Mouse (Mus musculus): Measurements from ENCODE around the gene Zbed3. TPM values are rescaled to one million over a fixed set of nuclear protein-coding genes. Genes with fewer than 3 reads are reported as not detected.
"Not testable (repeated sequence)": the region's sequence is repeated elsewhere in the genome, so short reads cannot be mapped to it uniquely, and the experiment has no call there.

Zbed3 gene
- polyA plus RNA-seq, 1 experiment from 2014 or later: 13.2 TPM

DNA sequence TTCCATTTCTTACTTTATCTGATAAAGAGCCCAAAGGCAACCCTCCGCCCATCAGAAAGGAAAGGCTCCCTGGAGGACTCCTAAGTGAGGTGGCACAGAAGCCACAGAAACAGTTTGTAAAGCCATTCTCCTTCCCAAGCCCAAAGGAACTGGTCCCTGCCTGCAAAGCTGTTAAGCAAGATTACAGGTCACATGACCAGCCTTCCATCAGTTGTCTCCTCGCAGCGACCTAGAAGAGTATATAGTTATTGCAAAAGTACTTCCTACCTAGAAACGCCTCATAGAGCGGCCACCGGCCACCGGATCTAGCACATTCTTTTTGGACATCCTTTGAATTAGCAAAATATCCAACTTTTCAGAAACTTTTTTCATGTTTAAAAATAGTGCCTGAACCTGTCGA is 20.1 kb downstream of the Zbed3 start:
- H3K36me3 ChIP-seq: peaks cover 10% of the 10 kb centered on the region
- no peaks in the 10 kb centered on the region for H3K9me3 ChIP-seq (replicated peaks)
- H3K27ac ChIP-seq: no peak overlapping the region
- H3K27me3 ChIP-seq (replicated peaks): no peaks in the 10 kb centered on the region
- H3K4me3 ChIP-seq: no peak overlapping the region
- H3K4me1 ChIP-seq: peaks cover 6% of the 10 kb centered on the region
- H3K4me2 ChIP-seq: no peak overlapping the region
- ATAC-seq: no peak
- no peak overlapping the region for H3K9ac ChIP-seq
- 56% methylated on average over 8 of the region's 8 CpGs for WGBS (ENCODE audit: insufficient replicate concordance)

DNA sequence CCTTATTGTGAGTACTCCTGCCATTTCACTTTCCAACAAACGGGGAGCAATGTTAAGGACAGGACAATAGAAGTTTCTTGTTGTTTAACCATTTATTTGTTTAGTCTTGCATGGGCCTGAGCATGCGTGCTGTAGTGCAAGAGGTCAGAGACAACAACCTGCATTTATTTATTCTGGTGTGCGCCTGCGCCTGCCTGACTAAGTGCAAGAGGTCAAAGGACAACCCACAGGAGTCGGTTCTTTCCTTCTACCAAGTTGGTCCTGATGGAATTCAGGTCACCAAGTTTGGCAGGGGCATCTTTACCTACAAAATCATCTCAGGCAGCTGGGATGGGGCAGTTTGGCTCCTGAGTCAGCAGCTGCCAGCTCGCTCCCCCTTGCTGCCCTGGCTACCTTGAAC is 22.5 kb downstream of the Zbed3 start:
- Histone ChIP-seq H3K9ac (no peak overlapping the region), H3K27me3 (replicated peaks) (no peaks in the 10 kb centered on the region), H3K4me3 (no peak overlapping the region), H3K27ac (no peak overlapping the region), H3K36me3 (peaks cover 17% of the 10 kb centered on the region), H3K9me3 (replicated peaks) (no peaks in the 10 kb centered on the region), H3K4me1 (peaks cover 6% of the 10 kb centered on the region), H3K4me2 (no peak overlapping the region)
- no peak for ATAC-seq
- 71% methylated on average over 6 of the region's 6 CpGs for WGBS (ENCODE audit: insufficient replicate concordance)

DNA sequence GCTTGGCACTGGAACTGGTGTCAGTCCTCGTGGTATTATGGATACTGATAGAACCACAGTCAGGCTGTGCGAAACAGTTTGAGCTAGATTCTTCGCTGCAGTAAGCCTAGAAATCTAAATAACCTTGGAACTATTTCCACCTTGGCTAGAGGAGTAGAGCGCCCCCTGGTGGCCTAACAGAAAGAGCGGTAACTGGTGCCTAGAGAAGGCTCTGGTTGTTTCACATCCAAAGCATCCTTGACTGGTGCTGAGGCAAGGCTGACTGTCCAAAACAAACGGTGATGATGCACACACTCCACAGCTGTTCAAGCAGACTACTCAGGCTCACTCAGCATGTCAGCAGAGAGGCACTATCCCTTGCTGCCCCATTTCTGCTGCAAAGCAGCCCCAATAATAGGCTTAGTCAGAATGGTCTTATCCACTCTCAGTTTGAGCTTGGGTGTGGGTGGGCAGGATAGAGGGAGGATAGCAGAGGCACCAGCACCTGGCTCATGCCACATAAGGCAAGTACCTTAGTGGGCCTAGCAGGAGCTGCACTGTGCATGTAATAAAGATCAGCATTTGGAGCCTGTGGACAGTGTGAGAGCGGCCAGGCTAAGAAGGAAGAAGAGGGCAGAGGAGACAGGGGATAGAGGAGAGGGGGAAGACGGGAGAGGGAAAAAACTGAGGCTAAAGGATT is 23.7 kb downstream of the Zbed3 start:
- ATAC-seq: peak; percentile 32; the same call in 1 of the 2 replicates
- H3K4me3 ChIP-seq: no peak overlapping the region
- WGBS (ENCODE audit: insufficient replicate concordance): 31% methylated on average over 8 of the region's 8 CpGs

DNA sequence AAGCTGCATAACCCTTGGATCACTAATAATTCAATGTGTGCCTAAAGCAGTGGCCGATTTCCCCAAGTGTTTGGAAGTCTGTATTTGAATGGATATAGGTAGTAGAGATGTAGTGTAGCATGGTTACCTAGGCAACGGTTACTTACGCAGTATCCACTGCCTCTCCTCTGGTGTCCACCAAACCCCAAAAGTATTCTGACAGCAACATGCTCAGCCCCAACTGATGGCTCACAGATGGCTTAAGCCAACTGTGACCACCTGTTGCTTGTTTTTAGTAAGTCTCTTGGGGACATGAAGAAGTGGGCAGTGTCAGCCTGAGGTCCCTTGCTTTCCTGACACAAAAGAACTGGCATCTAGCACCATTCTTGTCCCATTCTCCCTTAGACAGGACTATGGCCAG is 25.1 kb downstream of the Zbed3 start:
- H3K27ac ChIP-seq: no peak overlapping the region
- H3K27me3 ChIP-seq (replicated peaks): no peaks in the 10 kb centered on the region
- WGBS (ENCODE audit: insufficient replicate concordance): 85% methylated on average over 3 of the region's 3 CpGs
- no peak overlapping the region for H3K9ac ChIP-seq
- no peak overlapping the region for H3K4me2 ChIP-seq
- H3K4me3 ChIP-seq: no peak overlapping the region
- H3K9me3 ChIP-seq (replicated peaks): no peaks in the 10 kb centered on the region
- H3K36me3 ChIP-seq: peaks cover 41% of the 10 kb centered on the region
- no peak for ATAC-seq
- H3K4me1 ChIP-seq: peaks cover 2% of the 10 kb centered on the region

More for the DNA sequence above, 23.7 kb downstream of the Zbed3 start:
- Histone ChIP-seq H3K27me3 (replicated peaks) (no peaks in the 10 kb centered on the region), H3K27ac (no peak overlapping the region), H3K4me2 (no peak overlapping the region), H3K9me3 (replicated peaks) (no peaks in the 10 kb centered on the region), H3K9ac (no peak overlapping the region), H3K36me3 (peaks cover 30% of the 10 kb centered on the region), H3K4me1 (peaks cover 6% of the 10 kb centered on the region)

DNA sequence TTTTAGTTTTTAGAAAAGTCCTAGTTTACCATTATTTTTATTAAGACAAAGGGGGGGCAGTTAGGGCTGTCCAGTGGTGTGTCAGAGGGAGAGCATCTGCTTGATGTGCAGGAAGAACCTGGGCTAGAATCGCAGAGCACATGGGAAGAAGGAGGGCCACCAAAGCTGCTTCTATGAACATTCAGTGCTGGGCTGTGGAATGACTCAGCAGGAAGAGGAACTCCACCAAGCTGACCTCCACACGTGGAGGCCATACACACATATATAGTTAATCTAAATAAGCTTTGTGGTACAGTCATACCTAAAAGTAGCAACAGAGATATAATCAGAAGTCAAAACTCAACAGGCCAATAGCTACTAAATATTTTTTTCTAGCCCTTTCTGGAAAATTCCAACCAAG is 34.8 kb downstream of the Zbed3 start:
- no peak overlapping the region for H3K9ac ChIP-seq
- H3K4me3 ChIP-seq: no peak overlapping the region
- H3K4me2 ChIP-seq: no peak overlapping the region
- H3K27ac ChIP-seq: no peak overlapping the region
- peaks cover 96% of the 10 kb centered on the region for H3K36me3 ChIP-seq
- no peaks in the 10 kb centered on the region for H3K27me3 ChIP-seq (replicated peaks)
- WGBS (ENCODE audit: insufficient replicate concordance): 40% methylated on average over 2 of the region's 2 CpGs
- H3K9me3 ChIP-seq (replicated peaks): no peaks in the 10 kb centered on the region
- no peaks in the 10 kb centered on the region for H3K4me1 ChIP-seq
- no peak for ATAC-seq

DNA sequence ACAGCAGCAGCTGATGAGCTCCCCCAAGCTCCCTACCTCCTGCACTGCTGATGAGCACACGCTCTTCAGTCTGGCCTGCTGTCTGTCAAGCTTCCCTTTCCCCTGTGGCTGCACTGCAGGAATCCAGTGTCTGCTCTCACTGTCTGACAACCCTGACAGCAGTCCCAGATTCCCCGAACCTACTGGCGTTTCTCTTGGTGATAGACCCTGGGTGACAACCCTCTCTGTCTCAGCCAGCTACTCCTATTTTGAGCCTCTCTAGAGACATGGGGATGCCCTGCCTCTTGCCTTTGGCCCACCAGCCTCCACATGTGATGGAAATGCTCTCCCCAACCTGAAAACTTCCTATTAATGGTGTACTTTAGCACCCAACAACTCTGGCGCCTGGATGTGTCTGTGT is 40.0 kb downstream of the Zbed3 start:
- Histone ChIP-seq H3K9ac (no peak overlapping the region), H3K9me3 (replicated peaks) (no peaks in the 10 kb centered on the region), H3K36me3 (peaks cover 92% of the 10 kb centered on the region), H3K27ac (no peak overlapping the region), H3K4me2 (no peak overlapping the region), H3K4me1 (peaks cover 18% of the 10 kb centered on the region), H3K27me3 (replicated peaks) (no peaks in the 10 kb centered on the region), H3K4me3 (no peak overlapping the region)
- 80% methylated on average over 4 of the region's 4 CpGs for WGBS (ENCODE audit: insufficient replicate concordance)
- ATAC-seq: no peak

DNA sequence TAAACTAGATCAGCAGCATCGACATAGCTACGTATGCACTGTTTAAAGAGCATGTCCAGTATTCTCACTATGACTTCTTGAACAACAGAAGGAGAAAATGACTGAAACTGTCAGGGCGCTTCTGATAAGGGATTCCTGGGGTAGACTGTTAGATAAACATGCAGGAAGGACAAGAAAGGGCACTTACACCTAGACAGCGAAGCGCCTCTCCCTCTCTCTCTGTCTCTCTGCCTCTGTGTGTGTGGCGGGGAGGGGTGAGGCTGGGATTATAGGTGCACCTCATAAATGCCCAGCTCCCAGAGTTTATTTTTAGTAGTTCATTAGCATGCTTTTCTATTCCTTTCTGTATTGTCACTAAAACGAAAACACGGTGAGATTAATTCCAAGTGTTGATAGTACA is 42.9 kb downstream of the Zbed3 start:
- peaks cover 18% of the 10 kb centered on the region for H3K4me1 ChIP-seq
- H3K9ac ChIP-seq: no peak overlapping the region
- H3K4me3 ChIP-seq: no peak overlapping the region
- 44% methylated on average over 8 of the region's 8 CpGs for WGBS (ENCODE audit: insufficient replicate concordance)
- no peaks in the 10 kb centered on the region for H3K27me3 ChIP-seq (replicated peaks)
- H3K36me3 ChIP-seq: peaks cover 94% of the 10 kb centered on the region
- H3K9me3 ChIP-seq (replicated peaks): no peaks in the 10 kb centered on the region
- 0 out of 2 replicates have a peak overlapping the region, but pooled peaks have one; percentile 8 for H3K4me2 ChIP-seq
- ATAC-seq: peak; percentile 89
- H3K27ac ChIP-seq: 0 out of 2 replicates have a peak overlapping the region, but pooled peaks have one; percentile 17

DNA sequence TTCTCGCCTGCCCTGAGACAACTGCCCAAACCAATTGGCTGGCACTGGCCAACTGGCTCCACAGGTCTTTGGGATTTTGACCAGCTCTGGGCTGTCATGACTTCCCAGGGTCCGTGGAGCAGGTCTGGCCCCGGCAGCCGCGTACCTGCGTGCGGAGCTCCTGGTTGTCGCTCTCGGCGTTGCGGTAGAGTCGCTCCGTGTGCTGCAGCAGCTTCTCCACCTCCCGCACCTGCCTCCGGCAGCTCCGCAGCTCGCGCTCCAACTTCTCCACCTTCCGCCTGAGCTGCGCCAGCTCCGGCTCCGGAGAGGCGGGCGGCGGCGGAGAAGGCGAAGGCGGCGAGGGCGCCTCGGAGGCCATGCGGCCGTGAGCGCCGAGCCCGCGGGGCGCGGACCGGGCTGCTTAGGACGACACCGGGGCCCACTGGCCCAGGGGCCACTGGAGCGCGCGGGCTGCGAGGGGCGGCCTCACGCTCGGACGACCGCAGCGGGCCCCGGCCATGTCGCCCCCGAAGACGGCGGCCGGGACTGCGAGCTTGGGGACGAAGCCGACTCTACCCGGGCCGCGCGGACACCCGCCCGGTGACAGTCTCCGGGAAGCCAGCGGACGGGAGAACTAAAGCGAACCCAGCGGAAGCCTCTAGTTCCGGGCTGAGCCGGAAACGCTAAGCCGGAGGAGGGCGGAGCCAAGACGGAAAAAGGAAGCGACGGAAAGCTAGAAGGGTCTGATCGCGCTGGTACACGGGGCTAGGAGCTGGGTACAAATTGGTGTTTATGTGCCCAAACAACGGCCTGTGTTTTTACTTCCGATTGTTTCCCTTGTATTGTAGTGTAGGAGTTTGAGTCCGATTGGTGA is 51.5 kb downstream of the Zbed3 start, which contains the start of gene Aggf1:
TSS of gene Aggf1 (minus strand) at position 652 of the 853 bp plus-strand sequence.
- Histone ChIP-seq H3K27ac (peak within 1 kb of the TSS; percentile 94), H3K9ac (peak within 1 kb of the TSS; percentile 97), H3K4me3 (peak within 1 kb of the TSS; percentile 98), H3K4me1 (peaks cover 26% of the 10 kb centered on the region), H3K36me3 (peaks cover 21% of the 10 kb centered on the region), H3K9me3 (replicated peaks) (no peaks in the 10 kb centered on the region), H3K4me2 (peak within 1 kb of the TSS; percentile 88), H3K27me3 (replicated peaks) (no peaks in the 10 kb centered on the region)
- ATAC-seq: peak; percentile 96
- WGBS (ENCODE audit: insufficient replicate concordance): under 1% methylated on average over 83 of the region's 86 CpGs

DNA sequence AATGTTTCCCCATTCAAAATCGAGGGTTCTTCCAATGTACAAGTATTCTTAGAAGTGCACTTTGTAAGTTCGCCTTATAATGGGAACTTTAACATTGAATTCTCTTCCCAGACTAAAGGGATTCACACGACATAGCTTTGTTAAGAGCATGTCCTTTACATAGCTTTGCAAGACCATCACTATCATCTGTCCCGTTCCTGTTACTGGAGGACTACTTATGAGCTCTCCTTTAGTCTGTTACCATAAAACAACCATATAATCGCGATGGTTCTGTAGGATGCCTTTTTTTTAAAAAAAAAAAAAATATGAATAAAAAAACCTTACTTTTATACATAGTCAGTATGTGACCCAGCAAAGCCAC is 52.1 kb downstream of the Zbed3 start:
- Histone ChIP-seq H3K4me1 (peaks cover 26% of the 10 kb centered on the region), H3K9me3 (replicated peaks) (no peaks in the 10 kb centered on the region), H3K36me3 (peaks cover 15% of the 10 kb centered on the region), H3K4me2 (peak overlapping the region; percentile 88), H3K9ac (peak overlapping the region; percentile 97), H3K4me3 (peak overlapping the region; percentile 98), H3K27me3 (replicated peaks) (no peaks in the 10 kb centered on the region), H3K27ac (peak overlapping the region; percentile 94)
- 0 out of 2 replicates have a peak, but pooled peaks have one; percentile 17 for ATAC-seq
- WGBS (ENCODE audit: insufficient replicate concordance): 21% methylated on average over 6 of the region's 6 CpGs

DNA sequence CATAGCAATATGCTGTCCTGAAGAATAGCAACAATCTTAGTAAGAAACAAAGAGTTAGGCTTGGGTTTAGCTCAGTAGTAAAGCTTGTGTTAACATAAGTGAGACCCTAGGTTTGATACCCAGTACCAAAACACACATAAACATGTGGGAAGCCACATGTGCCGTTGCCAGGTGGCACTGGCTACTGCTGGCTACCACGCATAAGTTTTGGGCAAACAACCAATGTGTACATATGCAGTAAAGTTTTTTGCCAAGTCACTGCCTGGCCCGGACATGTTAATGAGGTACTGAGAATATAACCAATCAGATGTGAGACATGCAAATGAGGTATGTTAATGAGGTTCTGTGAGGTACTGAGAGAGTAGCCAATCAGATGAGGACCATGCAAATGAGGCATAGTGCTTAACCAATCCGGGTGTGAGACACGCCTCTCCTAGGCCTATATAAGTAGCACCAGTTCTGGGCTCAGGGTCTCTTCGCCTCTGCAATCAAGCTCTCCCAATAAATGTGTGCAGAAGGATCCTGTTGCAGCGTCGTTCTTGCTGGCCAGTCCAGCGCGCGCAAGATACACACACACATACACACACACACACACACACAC is 53.4 kb downstream of the Zbed3 start:
- not testable (repeated sequence) for H3K27me3 ChIP-seq (replicated peaks); H3K4me2 ChIP-seq; ATAC-seq; H3K9me3 ChIP-seq (replicated peaks); H3K9ac ChIP-seq; H3K36me3 ChIP-seq; H3K4me3 ChIP-seq
- Histone ChIP-seq H3K27ac (peak overlapping the region; percentile 60; the same call in 1 of the 2 replicates), H3K4me1 (peaks cover 26% of the 10 kb centered on the region)
- 87% methylated on average over 11 of the region's 11 CpGs for WGBS (ENCODE audit: insufficient replicate concordance)

DNA sequence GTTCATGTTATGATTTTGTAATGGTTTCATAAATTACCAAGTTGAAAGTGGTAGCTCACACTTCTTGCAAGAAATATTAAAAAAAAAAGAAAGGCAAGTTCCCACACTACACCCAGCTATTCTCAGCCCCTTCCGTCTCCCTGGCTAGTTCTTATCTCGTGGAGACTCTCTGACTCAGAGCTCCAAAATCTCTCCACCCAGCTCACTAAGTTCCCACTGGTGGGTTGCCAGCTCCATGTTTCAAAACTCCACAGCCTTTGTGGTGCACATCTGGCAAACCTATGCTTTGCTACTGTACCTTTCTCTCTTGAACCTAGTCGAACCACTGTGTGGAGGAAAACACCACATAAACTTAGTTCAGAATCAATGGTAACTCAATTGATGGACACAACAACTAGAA is 55.3 kb downstream of the Zbed3 start:
- Histone ChIP-seq H3K36me3 (no peaks in the 10 kb centered on the region), H3K9me3 (replicated peaks) (no peaks in the 10 kb centered on the region), H3K27me3 (replicated peaks) (0 out of 2 replicates have a peak, but pooled peaks cover 6% of the 10 kb centered on the region), H3K4me1 (peaks cover 8% of the 10 kb centered on the region), H3K9ac (no peak overlapping the region; the same call in 1 of the 2 replicates), H3K4me2 (no peak overlapping the region), H3K27ac (no peak overlapping the region), H3K4me3 (no peak overlapping the region)
- WGBS (ENCODE audit: insufficient replicate concordance): 42% methylated on average over 3 of the region's 3 CpGs
- no peak for ATAC-seq

DNA sequence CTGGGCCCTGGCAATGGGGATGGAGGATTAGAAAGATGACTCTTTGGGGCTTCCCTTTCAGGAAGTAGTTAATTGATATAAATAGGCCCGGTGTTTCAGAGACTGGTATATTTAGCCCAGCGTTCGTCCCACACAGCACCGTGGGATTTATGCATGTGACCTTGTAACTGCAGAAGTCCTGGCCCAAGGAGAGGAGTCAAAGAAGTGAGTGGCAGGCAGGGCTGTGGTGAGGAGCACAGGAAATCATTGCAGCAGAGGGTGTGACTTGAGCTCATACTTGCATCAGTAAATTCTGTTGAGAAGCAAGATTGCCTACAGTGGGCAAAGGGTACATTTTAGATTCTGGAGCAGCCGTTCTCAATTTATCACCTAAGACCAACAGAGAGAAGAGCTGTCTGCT is 59.0 kb downstream of the Zbed3 start:
- H3K4me2 ChIP-seq: no peak overlapping the region
- H3K36me3 ChIP-seq: no peaks in the 10 kb centered on the region
- no peak for ATAC-seq
- WGBS (ENCODE audit: insufficient replicate concordance): 48% methylated on average over 5 of the region's 5 CpGs
- no peaks in the 10 kb centered on the region for H3K9me3 ChIP-seq (replicated peaks)
- no peak overlapping the region for H3K9ac ChIP-seq
- no peak overlapping the region for H3K4me3 ChIP-seq
- H3K27ac ChIP-seq: no peak overlapping the region
- 0 out of 2 replicates have a peak, but pooled peaks cover 6% of the 10 kb centered on the region for H3K27me3 ChIP-seq (replicated peaks)
- no peaks in the 10 kb centered on the region for H3K4me1 ChIP-seq
